Mouse (Mus musculus) liver, embryonic 14.5 days (tissue): ENCODE measurements around the gene Rfwd3. TPM values are rescaled to one million over a fixed set of nuclear protein-coding genes. Genes with fewer than 3 reads are reported as not detected.
"Not testable (repeated sequence)": the region's sequence is repeated elsewhere in the genome, so short reads cannot be mapped to it uniquely, and the experiment has no call there.

Source experiments
- ATAC-seq: fragments of 200-750 bp; cut with Nextera tagmentation; 2 replicates; pipeline ENCODE4 v1.8.0; 2017; ENCODE audit warnings: moderate number of reproducible peaks, mild to moderate bottlenecking, moderate library complexity; ENCODE audit not compliant: insufficient read depth
- DNase-seq, 3 experiments: peaks; one replicate each; pipeline ENCODE4 v3.0.0-alpha.2; 2012 to 2013; ENCODE audit warnings: low read depth in 3 of 3, low spot score in 3 of 3
- H3K27ac ChIP-seq: fragments of 300-500 bp; sonication (generic); 2 replicates; pipeline ENCODE4 v1.5.1; 2014; ENCODE audit warnings: moderate library complexity, mild to moderate bottlenecking, control low read depth, inconsistent platforms
- H3K27me3 ChIP-seq: fragments of 300-500 bp; sonication (generic); 2 replicates; pipeline ENCODE4 v1.6.1; 2014; ENCODE audit warnings: mild to moderate bottlenecking, low read length, moderate library complexity; ENCODE audit not compliant: control insufficient read depth, insufficient read depth
- H3K36me3 ChIP-seq: fragments of 300-500 bp; sonication (generic); replicated peaks from 2 replicates; pipeline ENCODE4 v1.6.1; 2014; ENCODE audit warnings: low read depth; ENCODE audit not compliant: control insufficient read depth, insufficient read depth
- H3K4me1 ChIP-seq, 2 experiments: fragments of 200-500 bp in 1 of 2; fragments of 300-500 bp in 1 of 2; sonication (generic) in 1 of 2; replicated peaks; 2 replicates each; pipeline ENCODE4 v1.6.1; 2012 to 2014; ENCODE audit warnings: antibody characterized with exemption in 1 of 2, inconsistent platforms in 1 of 2, low read length in 1 of 2; ENCODE audit not compliant: control insufficient read depth in 2 of 2, insufficient read depth in 2 of 2
- H3K4me2 ChIP-seq: fragments of 300-500 bp; sonication (generic); 2 replicates; pipeline ENCODE4 v1.6.1; 2014; ENCODE audit warnings: low read depth, mild to moderate bottlenecking, control low read depth, moderate library complexity
- H3K4me3 ChIP-seq, 2 experiments: fragments of 200-500 bp in 1 of 2; fragments of 300-500 bp in 1 of 2; sonication (generic) in 1 of 2; 2 replicates each; pipeline ENCODE4 v1.5.1; 2012 to 2014; ENCODE audit warnings: low read depth in 2 of 2, low read length in 2 of 2, mild to moderate bottlenecking in 2 of 2, control low read depth in 1 of 2, inconsistent platforms in 1 of 2, moderate library complexity in 1 of 2; ENCODE audit not compliant: insufficient read depth in 1 of 2
- H3K9ac ChIP-seq: fragments of 300-500 bp; sonication (generic); replicated peaks from 2 replicates; pipeline ENCODE4 v1.6.1; 2014; ENCODE audit warnings: mild to moderate bottlenecking, control low read depth, moderate library complexity
- H3K9me3 ChIP-seq: fragments of 300-500 bp; sonication (generic); 2 replicates; pipeline ENCODE4 v1.6.1; 2016; ENCODE audit warnings: low read length, mixed read lengths; ENCODE audit not compliant: control insufficient read depth
- CTCF ChIP-seq: IDR thresholded peaks from 2 replicates; pipeline ENCODE4 v1.5.1; 2016; ENCODE audit warnings: antibody characterized with exemption, low read depth, control low read depth
- EP300 ChIP-seq: IDR thresholded peaks from 2 replicates; pipeline ENCODE4 v1.6.1; 2016; ENCODE audit warnings: antibody characterized with exemption, low read depth
- WGBS: fragments of 180-500 bp; shearing (Covaris S2); extraction: QIAGEN DNeasy Blood & Tissue Kit; methylation state at CpG from one replicate; pipeline ENCODE4 v1.1.7; 2014; ENCODE audit not compliant: insufficient replicate concordance; 5-methylcytosine and 5-hydroxymethylcytosine counted together
- polyA plus RNA-seq, 2 experiments: library from polyadenylated mRNA; depleted of rRNA in 1 of 2; stranded (reverse) in 1 of 2; unstranded in 1 of 2; fragments of >200 nt; fragmentation: Nextera tagmentation in 1 of 2; extraction: Ambion mirVana in 1 of 2; gene quantifications; 2 replicates each; pipeline versions ENCODE4 v1.2.1 to v1.2.3; 2012 to 2014

The Rfwd3 gene
- polyA plus RNA-seq, 2 experiments = 24.5 to 43.8 TPM

GRCm38 (mm10) chr8:111337890-111338347 lies 37.9 kb upstream of the Rfwd3 start, which contains the start of gene Mlkl:
Mlkl (minus strand) TSS chr8:111338177.
- under 1% methylated on average over 29 of the region's 29 CpGs for WGBS
- DNase-seq (peak in 1 of 3 experiments; percentile 9), ATAC-seq (no peak)
- TF ChIP-seq CTCF = no peak; the same call in 1 of the 2 replicates
- TF ChIP-seq EP300 = no peak
- Histone ChIP-seq H3K27ac (no peak within 1 kb of the TSS), H3K36me3 (no peaks in the 10 kb centered on the region), H3K4me2 (peak within 1 kb of the TSS; percentile 86), H3K4me1 (peaks cover 0 to 6% of the 10 kb centered on the region in 2 experiments; a peak in 2 of 4 replicates), H3K4me3 (peak within 1 kb of the TSS; percentile 58 to 66), H3K9ac (peak within 1 kb of the TSS; percentile 49), H3K9me3 (no peaks in the 10 kb centered on the region), H3K27me3 (no peaks in the 10 kb centered on the region)

DNA sequence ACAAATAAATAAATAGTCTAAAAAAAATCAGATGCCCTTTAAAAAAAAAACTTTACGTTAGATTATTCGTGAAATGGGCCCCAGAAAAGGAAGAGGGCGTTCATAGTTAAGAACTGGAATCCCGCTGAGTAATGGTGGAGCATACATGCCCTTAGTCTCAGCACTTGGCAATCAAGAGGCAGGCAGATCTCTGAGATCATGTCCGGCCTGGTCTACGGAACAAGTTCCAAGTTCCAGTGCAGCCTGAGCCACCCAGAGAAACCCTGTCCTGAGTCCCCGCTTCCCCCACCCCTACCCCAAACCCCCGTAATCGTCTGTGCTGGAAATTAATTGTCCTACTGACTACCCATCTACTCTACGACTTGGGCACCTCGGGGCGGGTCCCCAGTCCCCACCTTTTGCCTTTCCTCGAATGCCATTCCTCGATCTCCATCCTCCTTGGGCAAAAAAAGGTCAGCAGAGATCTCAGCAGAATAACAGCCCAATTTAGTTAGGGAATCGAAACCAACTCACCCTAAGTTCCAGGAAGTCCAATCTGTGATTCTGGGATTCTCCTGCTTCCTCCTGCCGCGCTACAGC lies 37.4 kb upstream of the Rfwd3 start:
- no peak for DNase-seq
- no peaks in the 10 kb centered on the region for H3K36me3 ChIP-seq
- H3K4me1 ChIP-seq = peaks cover 0 to 6% of the 10 kb centered on the region in 2 experiments; a peak in 2 of 4 replicates
- TF ChIP-seq CTCF = no peak
- TF ChIP-seq EP300 = no peak
- H3K9me3 ChIP-seq = no peaks in the 10 kb centered on the region
- H3K27ac ChIP-seq = no peak overlapping the region
- no peaks in the 10 kb centered on the region for H3K27me3 ChIP-seq
- peak overlapping the region; percentile 58 to 66 for H3K4me3 ChIP-seq
- 9% methylated on average over 17 of the region's 17 CpGs for WGBS
- H3K4me2 ChIP-seq = peak overlapping the region; percentile 86
- ATAC-seq = no peak
- peak overlapping the region; percentile 49 for H3K9ac ChIP-seq

DNA sequence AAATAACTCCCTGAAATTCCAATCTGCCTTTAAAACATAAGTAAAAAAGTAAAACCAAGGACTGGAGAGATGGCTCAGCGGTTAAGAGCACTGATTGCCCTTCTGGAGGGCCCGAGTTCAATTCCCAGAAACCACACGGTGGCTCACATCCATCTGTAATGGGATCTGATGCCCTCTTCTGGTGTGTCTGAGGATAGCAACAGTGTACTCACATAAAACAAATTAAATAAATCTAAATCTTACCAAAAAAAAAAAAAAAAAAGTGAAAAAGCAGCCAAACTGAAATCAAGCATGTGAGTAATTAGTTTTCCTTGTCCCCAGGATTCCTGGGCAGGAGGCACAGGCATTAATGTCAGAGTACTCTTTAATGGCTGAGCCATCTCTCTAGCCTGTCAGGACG lies 36.7 kb upstream of the Rfwd3 start:
- H3K36me3 ChIP-seq = no peaks in the 10 kb centered on the region
- H3K9ac ChIP-seq = no peak overlapping the region
- TF ChIP-seq EP300 (no peak), CTCF (peak; percentile 19; the same call in 1 of the 2 replicates)
- H3K4me1 ChIP-seq = peaks cover 0 to 6% of the 10 kb centered on the region in 2 experiments; a peak in 2 of 4 replicates
- H3K27me3 ChIP-seq = no peaks in the 10 kb centered on the region
- H3K4me2 ChIP-seq = 0 out of 2 replicates have a peak overlapping the region, but pooled peaks have one; percentile 9
- no peak overlapping the region for H3K27ac ChIP-seq
- ATAC-seq (no peak), DNase-seq (no peak)
- WGBS = 68% methylated on average over 4 of the region's 4 CpGs
- H3K4me3 ChIP-seq = no peak overlapping the region; a peak in 1 of 4 replicates
- no peaks in the 10 kb centered on the region for H3K9me3 ChIP-seq

DNA sequence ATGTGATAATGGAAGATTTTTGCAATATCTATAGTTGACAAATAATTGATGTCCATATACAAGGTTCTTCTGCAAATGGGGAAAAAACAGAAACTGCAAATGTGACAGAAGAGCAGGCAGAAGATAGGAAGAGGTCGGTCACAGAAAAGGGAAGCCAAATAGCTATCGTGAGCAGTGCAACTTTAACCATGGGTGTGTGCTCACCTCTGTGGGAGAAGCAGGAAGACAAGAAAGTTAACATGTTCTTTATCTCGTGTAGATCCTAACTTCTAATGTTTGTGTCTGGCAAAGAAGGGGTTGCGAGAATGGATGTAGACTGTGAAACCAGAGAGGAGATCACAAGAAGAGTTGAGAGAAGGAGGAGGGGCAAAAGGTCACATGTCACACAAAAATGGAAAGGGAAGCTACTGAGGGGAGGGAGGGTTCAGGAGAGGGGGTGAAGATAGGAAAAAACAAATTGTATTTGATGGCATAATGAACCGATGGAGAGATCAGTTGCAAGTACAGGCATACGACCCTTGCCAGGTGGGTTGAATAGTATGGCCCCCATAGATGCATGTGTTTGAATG lies 25.3 kb upstream of the Rfwd3 start:
- Histone ChIP-seq H3K4me1 (0 out of 4 replicates have a peak, but pooled peaks cover 0 to 1% of the 10 kb centered on the region in 2 experiments), H3K27ac (no peak overlapping the region), H3K9me3 (no peaks in the 10 kb centered on the region), H3K4me2 (no peak overlapping the region), H3K9ac (no peak overlapping the region), H3K4me3 (no peak overlapping the region), H3K27me3 (no peaks in the 10 kb centered on the region), H3K36me3 (no peaks in the 10 kb centered on the region)
- ATAC-seq (no peak), DNase-seq (no peak)
- 45% methylated on average over 6 of the region's 6 CpGs for WGBS
- TF ChIP-seq EP300 = no peak
- TF ChIP-seq CTCF = no peak

- H3K4me2 ChIP-seq = no peak overlapping the region
- WGBS = 78% methylated on average over 12 of the region's 12 CpGs
- H3K27ac ChIP-seq = no peak overlapping the region
- no peak for ATAC-seq
- H3K4me1 ChIP-seq = peaks cover 6 to 19% of the 10 kb centered on the region in 2 experiments; a peak in 3 of 4 replicates
- no peak overlapping the region for H3K9ac ChIP-seq
- no peak for DNase-seq
- no peaks in the 10 kb centered on the region for H3K27me3 ChIP-seq
- H3K9me3 ChIP-seq = no peaks in the 10 kb centered on the region
- H3K4me3 ChIP-seq = no peak overlapping the region
- TF ChIP-seq EP300 = no peak
- H3K36me3 ChIP-seq = no peaks in the 10 kb centered on the region
Measured at GRCm38 (mm10) chr8:111314729-111315128, 14.7 kb upstream of the Rfwd3 start.

- H3K27ac ChIP-seq, H3K9me3 ChIP-seq, ATAC-seq, H3K4me3 ChIP-seq, H3K27me3 ChIP-seq, H3K4me2 ChIP-seq, DNase-seq, H3K9ac ChIP-seq, H3K36me3 ChIP-seq: not testable (repeated sequence)
- WGBS = 77% methylated on average over 6 of the region's 6 CpGs
- peaks cover 6 to 19% of the 10 kb centered on the region in 2 experiments; a peak in 3 of 4 replicates for H3K4me1 ChIP-seq
Measured at GRCm38 (mm10) chr8:111313961-111314360, 13.9 kb upstream of the Rfwd3 start.
